Mouse (Mus musculus) neural tube, embryonic 13.5 days (tissue): Measurements from ENCODE around the gene Itga6. TPM values are rescaled to one million over a fixed set of nuclear protein-coding genes. Genes with fewer than 3 reads are reported as not detected.
A peak's percentile ranks its signal among the peaks of the same experiment; 100 is the strongest.

Experiments used
- ATAC-seq: fragments of 200-750 bp; cut with Nextera tagmentation; 2 replicates; pipeline ENCODE4 v1.8.0; 2017; ENCODE audit warnings: low read depth, mild to moderate bottlenecking, moderate TSS enrichment, moderate library complexity
- H3K27ac ChIP-seq: fragments of 300-500 bp; sonication (generic); replicated peaks from 2 replicates; pipeline ENCODE4 v1.5.1; 2015; ENCODE audit warnings: moderate library complexity, mild to moderate bottlenecking, inconsistent platforms
- H3K27me3 ChIP-seq: fragments of 300-500 bp; sonication (generic); 2 replicates; pipeline ENCODE4 v1.6.1; 2015; ENCODE audit warnings: mild to moderate bottlenecking, inconsistent platforms
- H3K36me3 ChIP-seq: fragments of 300-500 bp; sonication (generic); 2 replicates; pipeline ENCODE4 v1.6.1; 2015; ENCODE audit warnings: mild to moderate bottlenecking, inconsistent platforms
- H3K4me1 ChIP-seq: fragments of 300-500 bp; sonication (generic); replicated peaks from 2 replicates; pipeline ENCODE4 v1.6.1; 2015; ENCODE audit warnings: inconsistent platforms
- H3K4me2 ChIP-seq: fragments of 300-500 bp; sonication (generic); 2 replicates; pipeline ENCODE4 v1.6.1; 2015; ENCODE audit warnings: inconsistent platforms, mild to moderate bottlenecking, moderate library complexity
- H3K4me3 ChIP-seq: fragments of 300-500 bp; sonication (generic); 2 replicates; pipeline ENCODE4 v1.5.1; 2015; ENCODE audit warnings: mild to moderate bottlenecking, inconsistent platforms
- H3K9ac ChIP-seq: fragments of 300-500 bp; sonication (generic); 2 replicates; pipeline ENCODE4 v1.6.1; 2015; ENCODE audit warnings: moderate library complexity, mild to moderate bottlenecking, inconsistent platforms
- H3K9me3 ChIP-seq: fragments of 300-500 bp; sonication (generic); 2 replicates; pipeline ENCODE4 v1.6.1; 2016; ENCODE audit warnings: inconsistent platforms
- WGBS: fragments of 180-500 bp; shearing (Covaris S2); methylation state at CpG from one replicate; pipeline ENCODE4 v1.1.7; 2015; 5-methylcytosine and 5-hydroxymethylcytosine counted together
- polyA plus RNA-seq: library from polyadenylated mRNA; unstranded; fragments of >200 nt; fragmentation: Nextera tagmentation; extraction: Ambion mirVana; gene quantifications from 2 replicates; pipeline ENCODE4 v1.2.1, GENCODE M21; 2015

Itga6 gene
- polyA plus RNA-seq, 1 experiment from 2014 or later = 26.3 TPM

- peak; percentile 98 for ATAC-seq
Measured at GRCm38 (mm10) chr2:71872801-71873443, 127.5 kb downstream of the Itga6 start, which contains the start of gene Pdk1. Gene Pdk1 (plus strand): TSS chr2:71873224.

GRCm38 (mm10) chr2:71873474-71874322 lies 128.3 kb downstream of the Itga6 start:
- 3% methylated on average over 51 of the region's 51 CpGs for WGBS
- H3K9ac ChIP-seq = peak overlapping the region; percentile 83
- no peaks in the 10 kb centered on the region for H3K36me3 ChIP-seq
- ATAC-seq = peak; percentile 7; the same call in 1 of the 2 replicates
- peak overlapping the region; percentile 80 for H3K27ac ChIP-seq
- H3K27me3 ChIP-seq = peaks cover 9% of the 10 kb centered on the region
- peak overlapping the region; percentile 77 for H3K4me3 ChIP-seq
- peaks cover 14% of the 10 kb centered on the region for H3K4me1 ChIP-seq
- H3K4me2 ChIP-seq = peak overlapping the region; percentile 90
- no peaks in the 10 kb centered on the region for H3K9me3 ChIP-seq

More at GRCm38 (mm10) chr2:71872801-71873443, 127.5 kb downstream of the Itga6 start, which contains the start of gene Pdk1:
- WGBS = under 1% methylated on average over 50 of the region's 55 CpGs
- H3K9me3 ChIP-seq = no peaks in the 10 kb centered on the region
- H3K27ac ChIP-seq = peak within 1 kb of the TSS; percentile 80
- H3K36me3 ChIP-seq = no peaks in the 10 kb centered on the region
- H3K27me3 ChIP-seq = peaks cover 9% of the 10 kb centered on the region
- peak within 1 kb of the TSS; percentile 77 for H3K4me3 ChIP-seq
- H3K9ac ChIP-seq = peak within 1 kb of the TSS; percentile 83
- H3K4me2 ChIP-seq = peak within 1 kb of the TSS; percentile 90
- peaks cover 14% of the 10 kb centered on the region for H3K4me1 ChIP-seq

DNA sequence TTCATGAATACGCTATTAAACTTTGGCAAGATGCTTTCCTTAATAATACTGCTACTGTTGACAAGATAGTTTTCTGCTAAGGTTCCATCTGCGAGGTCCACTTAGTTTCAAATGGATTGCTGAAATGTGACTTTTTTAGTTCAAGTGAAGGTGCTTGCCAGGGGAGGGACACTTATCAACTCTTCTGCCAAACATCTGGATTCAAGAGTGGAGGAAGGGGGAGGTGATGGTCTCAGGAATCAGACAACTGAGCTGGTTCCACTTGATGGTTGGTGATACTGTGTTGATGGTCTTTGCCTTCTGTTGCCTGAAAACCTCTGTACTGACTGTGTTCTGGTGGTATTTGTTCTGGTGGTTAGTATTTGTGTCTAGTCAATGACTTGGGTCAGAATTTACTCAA lies 129.0 kb downstream of the Itga6 start:
- H3K4me1 ChIP-seq = peaks cover 14% of the 10 kb centered on the region
- H3K4me3 ChIP-seq = no peak overlapping the region
- H3K9me3 ChIP-seq = no peaks in the 10 kb centered on the region
- no peak for ATAC-seq
- no peak overlapping the region for H3K9ac ChIP-seq
- H3K27me3 ChIP-seq = peaks cover 9% of the 10 kb centered on the region
- 0 out of 2 replicates have a peak overlapping the region, but pooled peaks have one; percentile 90 for H3K4me2 ChIP-seq
- no peak overlapping the region for H3K27ac ChIP-seq
- WGBS = 84% methylated on average over 2 of the region's 2 CpGs
- H3K36me3 ChIP-seq = no peaks in the 10 kb centered on the region

GRCm38 (mm10) chr2:71874836-71875235 lies 129.4 kb downstream of the Itga6 start:
- Histone ChIP-seq H3K4me2 (no peak overlapping the region), H3K9me3 (no peaks in the 10 kb centered on the region), H3K4me3 (no peak overlapping the region), H3K4me1 (peaks cover 14% of the 10 kb centered on the region), H3K36me3 (no peaks in the 10 kb centered on the region), H3K9ac (no peak overlapping the region), H3K27me3 (peaks cover 9% of the 10 kb centered on the region), H3K27ac (no peak overlapping the region)
- 40% methylated on average over 2 of the region's 2 CpGs for WGBS
- no peak for ATAC-seq

- no peaks in the 10 kb centered on the region for H3K9me3 ChIP-seq
- ATAC-seq = no peak
- whole genome bisulfite sequencing = 92% methylated on average over 4 of the region's 4 CpGs
- H3K4me2 ChIP-seq = no peak overlapping the region
- no peak overlapping the region for H3K27ac ChIP-seq
- peaks cover 9% of the 10 kb centered on the region for H3K27me3 ChIP-seq
- no peak overlapping the region for H3K9ac ChIP-seq
- peaks cover 11% of the 10 kb centered on the region; the same call in 1 of the 2 replicates for H3K4me1 ChIP-seq
- H3K4me3 ChIP-seq = no peak overlapping the region
- no peaks in the 10 kb centered on the region for H3K36me3 ChIP-seq
Measured at GRCm38 (mm10) chr2:71877865-71878264, 132.4 kb downstream of the Itga6 start.

DNA sequence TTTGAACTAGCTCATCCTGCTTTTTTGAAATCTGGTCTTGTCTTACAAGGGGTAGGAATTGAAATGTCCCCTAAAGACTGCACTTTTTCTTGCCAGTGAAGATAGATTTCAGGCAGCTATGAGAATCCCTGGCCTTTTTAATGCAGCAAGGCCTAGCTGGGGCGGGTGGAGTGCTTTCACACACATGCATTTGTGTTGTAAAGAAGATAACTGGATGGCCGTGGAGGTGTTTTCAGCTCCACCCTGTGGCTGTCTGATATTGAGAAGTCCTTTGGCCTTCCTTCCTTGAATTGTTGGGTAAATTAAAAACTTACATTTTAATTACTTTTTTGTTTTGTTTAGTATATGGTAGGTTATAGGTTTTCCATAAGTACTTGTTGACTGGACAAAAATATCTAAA lies 133.0 kb downstream of the Itga6 start:
- H3K4me1 ChIP-seq = peaks cover 11% of the 10 kb centered on the region; the same call in 1 of the 2 replicates
- H3K9ac ChIP-seq = no peak overlapping the region
- H3K9me3 ChIP-seq = no peaks in the 10 kb centered on the region
- H3K4me3 ChIP-seq = no peak overlapping the region
- no peaks in the 10 kb centered on the region for H3K36me3 ChIP-seq
- WGBS = 77% methylated on average over 2 of the region's 2 CpGs
- no peak for ATAC-seq
- H3K4me2 ChIP-seq = no peak overlapping the region
- peaks cover 9% of the 10 kb centered on the region for H3K27me3 ChIP-seq
- no peak overlapping the region for H3K27ac ChIP-seq

DNA sequence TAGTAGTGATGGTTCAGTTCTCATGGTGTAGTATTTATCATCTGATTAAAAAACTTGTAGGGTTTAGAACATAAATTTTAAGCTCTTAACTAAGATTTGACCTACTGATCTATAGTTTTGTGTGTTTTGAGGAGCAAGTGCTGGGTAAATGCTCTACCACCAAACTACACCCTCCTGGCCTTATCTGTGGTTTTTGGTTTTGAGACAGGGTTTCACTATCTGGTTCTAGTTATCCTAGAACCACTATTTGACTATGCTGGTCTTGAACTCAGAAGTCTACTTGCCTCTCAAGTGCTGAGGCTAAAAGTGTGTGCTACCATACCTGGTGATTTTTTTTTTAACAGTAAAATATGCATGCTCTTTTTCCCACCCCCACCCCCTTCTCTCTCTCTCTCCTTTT lies 133.5 kb downstream of the Itga6 start:
- Histone ChIP-seq H3K27me3 (peaks cover 9% of the 10 kb centered on the region), H3K4me3 (no peak overlapping the region), H3K27ac (no peak overlapping the region), H3K9me3 (no peaks in the 10 kb centered on the region), H3K9ac (no peak overlapping the region), H3K36me3 (no peaks in the 10 kb centered on the region), H3K4me2 (no peak overlapping the region), H3K4me1 (peaks cover 6% of the 10 kb centered on the region; the same call in 1 of the 2 replicates)
- ATAC-seq = no peak

DNA sequence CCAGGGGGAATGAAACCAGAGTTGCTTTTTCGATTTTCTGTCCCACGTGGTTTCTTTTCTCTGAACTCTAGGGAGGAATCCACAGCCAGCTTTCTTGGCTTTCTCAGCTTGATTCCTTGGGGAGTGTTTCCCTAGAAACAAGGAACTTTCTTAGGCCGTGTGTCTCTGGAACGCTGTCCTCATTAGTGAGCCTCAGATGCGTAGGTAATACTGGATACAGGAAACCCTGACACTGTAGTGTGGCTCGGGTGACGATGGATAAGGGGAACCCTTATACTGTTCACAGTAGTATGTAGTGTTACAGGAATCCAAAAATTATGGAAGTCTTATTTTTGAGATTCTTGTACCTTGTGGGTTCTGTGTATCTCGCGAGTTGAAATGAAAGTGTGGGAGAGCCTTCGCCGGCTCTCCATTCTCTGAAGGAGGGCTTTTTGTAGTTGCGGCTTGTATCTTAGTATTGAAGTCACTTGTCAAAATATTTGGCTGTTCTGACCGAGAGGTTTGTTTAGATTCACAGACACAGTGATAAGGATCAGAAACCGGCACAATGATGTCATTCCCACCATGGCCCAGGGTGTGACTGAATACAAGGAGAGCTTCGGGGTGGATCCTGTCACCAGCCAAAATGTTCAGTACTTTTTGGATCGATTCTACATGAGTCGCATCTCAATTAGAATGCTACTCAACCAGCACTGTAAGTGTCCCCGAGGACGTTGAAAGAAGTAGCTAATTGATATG lies 137.7 kb downstream of the Itga6 start:
- ATAC-seq = no peak
- no peak overlapping the region for H3K27ac ChIP-seq

GRCm38 (mm10) chr2:71887269-71887668 lies 141.9 kb downstream of the Itga6 start:
- Histone ChIP-seq H3K4me1 (no peaks in the 10 kb centered on the region), H3K4me2 (no peak overlapping the region), H3K9ac (no peak overlapping the region), H3K27ac (no peak overlapping the region), H3K36me3 (no peaks in the 10 kb centered on the region), H3K4me3 (no peak overlapping the region), H3K9me3 (no peaks in the 10 kb centered on the region), H3K27me3 (no peaks in the 10 kb centered on the region)
- WGBS = 94% methylated on average over 4 of the region's 4 CpGs
- ATAC-seq = no peak

More for the DNA sequence above, 137.7 kb downstream of the Itga6 start:
- no peaks in the 10 kb centered on the region for H3K4me1 ChIP-seq
- no peaks in the 10 kb centered on the region for H3K36me3 ChIP-seq
- no peak overlapping the region for H3K4me3 ChIP-seq
- WGBS = 88% methylated on average over 19 of the region's 19 CpGs
- no peak overlapping the region for H3K9ac ChIP-seq
- H3K4me2 ChIP-seq = no peak overlapping the region
- no peaks in the 10 kb centered on the region for H3K9me3 ChIP-seq
- no peaks in the 10 kb centered on the region for H3K27me3 ChIP-seq

DNA sequence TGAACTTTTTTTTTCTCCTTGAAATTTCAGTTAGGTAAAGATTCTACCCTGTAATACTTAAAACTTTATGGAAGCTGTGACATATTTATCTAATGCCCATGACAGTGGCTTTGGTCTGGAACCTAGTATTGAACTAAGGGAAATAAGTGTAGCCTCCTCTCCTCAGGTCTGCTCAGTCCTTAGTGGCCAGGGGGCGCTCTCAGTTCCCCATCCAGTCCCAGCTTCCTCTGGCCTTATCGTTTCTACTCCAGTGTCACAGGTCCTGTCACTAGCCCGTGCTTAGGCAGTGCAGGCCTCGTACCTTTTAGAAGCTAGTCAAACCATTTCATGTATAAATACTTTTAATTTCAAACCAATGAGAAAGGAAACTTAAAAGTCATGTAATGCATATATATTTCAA lies 143.0 kb downstream of the Itga6 start:
- Histone ChIP-seq H3K36me3 (0 out of 2 replicates have a peak, but pooled peaks cover 5% of the 10 kb centered on the region), H3K4me2 (no peak overlapping the region), H3K27me3 (no peaks in the 10 kb centered on the region), H3K27ac (no peak overlapping the region), H3K9ac (no peak overlapping the region), H3K4me3 (no peak overlapping the region), H3K4me1 (no peaks in the 10 kb centered on the region), H3K9me3 (no peaks in the 10 kb centered on the region)
- ATAC-seq = no peak
- 86% methylated on average over 4 of the region's 4 CpGs for WGBS

DNA sequence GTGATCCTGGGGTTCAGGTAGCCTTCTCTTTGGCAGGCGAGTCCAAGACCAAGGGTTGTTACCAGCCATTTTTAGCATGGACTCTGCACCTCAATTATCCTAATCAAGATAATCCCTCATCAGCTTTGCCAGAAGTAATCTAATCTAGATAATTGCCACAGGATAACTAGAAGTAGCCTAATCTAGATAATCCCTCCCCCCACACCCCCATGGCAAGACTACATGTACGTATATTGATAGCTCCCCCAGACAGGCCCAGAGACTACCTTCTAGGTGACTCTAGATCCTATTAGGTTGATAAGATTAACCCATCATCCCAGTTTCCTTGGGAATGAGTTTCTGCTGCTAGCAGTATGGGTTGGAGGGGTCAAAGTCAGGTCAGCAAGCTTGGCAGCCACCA lies 146.1 kb downstream of the Itga6 start:
- Histone ChIP-seq H3K36me3 (0 out of 2 replicates have a peak, but pooled peaks cover 5% of the 10 kb centered on the region), H3K27ac (no peak overlapping the region)
- WGBS = 94% methylated on average over 2 of the region's 2 CpGs

More for the DNA sequence above, 146.1 kb downstream of the Itga6 start:
- Histone ChIP-seq H3K4me1 (no peaks in the 10 kb centered on the region), H3K4me2 (no peak overlapping the region), H3K4me3 (no peak overlapping the region), H3K9ac (no peak overlapping the region), H3K9me3 (no peaks in the 10 kb centered on the region), H3K27me3 (no peaks in the 10 kb centered on the region)
- ATAC-seq = no peak
